Mouse (Mus musculus) hematopoietic stem cell, adult 5-6 weeks (primary cell): ENCODE data around the gene Klhdc10. TPM values are rescaled to one million over a fixed set of nuclear protein-coding genes. Genes with fewer than 3 reads are reported as not detected.
A peak's percentile ranks its signal among the peaks of the same experiment; 100 is the strongest.

Experiments
- ATAC-seq, 2 experiments: fragments of 125-278 bp in 1 of 2; replicated peaks in 1 of 2; 2 replicates each; pipeline ENCODE4 v1.8.0; 2016 to 2017; ENCODE audit warnings: inconsistent platforms in 2 of 2, mild to moderate bottlenecking in 2 of 2, moderate number of reproducible peaks in 2 of 2, low read depth in 1 of 2, moderate TSS enrichment in 1 of 2; ENCODE audit not compliant: low FRiP score in 2 of 2, poor library complexity in 2 of 2, severe bottlenecking in 2 of 2, insufficient read depth in 1 of 2, low TSS enrichment in 1 of 2
- total RNA-seq: library from RNA; stranded (forward); fragments of 172-1452, 232-1000 nt; gene quantifications from 2 replicates; pipeline ENCODE4 v1.2.3, GENCODE M21; 2017

Klhdc10 gene
- total RNA-seq, 1 experiment from 2014 or later, result 57.0 TPM

DNA sequence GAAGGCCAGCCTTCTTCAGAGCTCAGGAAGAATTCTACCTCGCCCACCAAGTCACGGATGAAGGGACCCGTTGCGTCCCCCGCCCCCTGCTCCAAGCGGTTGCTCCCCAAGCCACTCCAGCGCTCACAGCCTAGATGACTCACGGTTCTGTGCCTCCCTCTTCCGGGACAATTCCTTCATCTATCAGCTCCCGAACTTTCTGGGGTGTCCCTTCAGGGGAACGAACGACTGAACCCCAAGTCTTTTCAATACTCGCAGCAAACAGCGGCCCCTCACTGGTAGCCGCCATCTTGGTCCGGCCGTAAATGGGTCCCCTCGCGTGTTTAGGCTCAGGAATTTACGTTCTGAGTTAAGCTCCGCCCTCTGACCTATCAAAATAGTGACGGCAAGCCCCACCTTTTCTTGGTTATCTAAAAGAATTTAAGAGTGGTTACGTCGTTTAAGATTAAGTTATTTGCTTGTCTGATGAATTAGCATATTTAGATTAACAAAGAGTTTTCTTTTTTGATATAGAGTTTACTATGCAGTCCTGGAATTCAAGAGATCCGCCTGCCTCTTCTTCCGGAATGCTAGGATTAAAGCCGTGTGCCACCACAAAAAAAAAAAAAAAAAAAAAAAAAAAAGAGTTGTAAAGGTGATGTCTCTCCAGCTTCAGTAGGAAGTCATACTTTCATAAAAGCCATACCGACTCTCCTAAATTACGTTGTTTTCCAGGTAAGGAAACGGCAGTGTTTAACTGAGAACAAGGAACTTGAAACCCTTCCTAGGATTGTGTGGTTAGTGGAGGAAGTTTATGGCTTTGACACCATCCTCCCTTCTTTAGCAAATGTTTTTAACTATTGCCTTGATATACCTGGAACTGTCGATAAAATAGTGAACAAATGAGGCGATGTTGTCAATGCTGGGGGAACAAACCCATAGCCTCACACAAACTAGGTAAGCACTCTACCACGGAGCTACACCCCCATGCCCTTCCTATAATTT lies 10.7 kb upstream of the Klhdc10 start, which contains the start of gene Zc3hc1:
Zc3hc1 (minus strand) TSS at position 315 of the 984 bp plus-strand sequence.
- ATAC-seq, result peak; percentile 99

DNA sequence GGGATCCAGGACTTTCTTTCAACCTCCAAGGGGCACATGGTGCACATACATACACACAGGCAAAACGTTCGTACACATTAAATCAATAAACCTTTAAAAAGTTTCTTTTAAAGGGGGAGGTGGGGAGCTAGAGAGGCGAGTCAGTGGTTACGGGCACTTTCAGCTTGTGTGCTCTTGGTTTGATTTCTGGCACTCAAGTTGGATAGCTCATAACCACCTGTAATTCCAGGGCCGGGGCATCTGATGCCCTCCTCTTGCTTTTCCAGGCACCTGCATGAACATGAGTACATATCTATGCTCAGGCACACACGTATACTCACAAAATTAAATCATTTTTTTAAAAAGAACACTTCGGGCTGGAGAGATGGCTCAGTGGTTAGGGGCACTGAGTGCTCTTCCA lies 9.7 kb upstream of the Klhdc10 start:
- no peak for ATAC-seq

DNA sequence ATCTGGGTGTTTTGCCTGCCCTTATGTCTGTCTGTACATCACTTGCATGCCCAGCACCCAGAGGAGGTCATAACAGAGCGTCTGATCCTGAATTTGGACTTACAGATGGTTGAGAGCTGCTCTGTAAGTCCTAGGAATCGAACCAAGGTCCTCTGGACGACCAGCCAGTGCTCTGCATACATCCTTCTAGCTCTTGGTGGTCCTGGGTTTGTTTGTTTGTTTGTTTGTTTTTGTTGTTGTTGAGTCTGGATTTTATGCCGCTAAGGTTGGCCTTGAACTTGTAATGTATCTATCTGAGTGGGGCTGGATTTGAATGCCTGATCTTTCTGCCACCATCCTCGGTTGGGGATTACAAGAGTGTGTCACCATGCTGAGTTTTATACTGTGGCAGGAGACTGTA lies 1.5 kb upstream of the Klhdc10 start:
- ATAC-seq, result no peak

DNA sequence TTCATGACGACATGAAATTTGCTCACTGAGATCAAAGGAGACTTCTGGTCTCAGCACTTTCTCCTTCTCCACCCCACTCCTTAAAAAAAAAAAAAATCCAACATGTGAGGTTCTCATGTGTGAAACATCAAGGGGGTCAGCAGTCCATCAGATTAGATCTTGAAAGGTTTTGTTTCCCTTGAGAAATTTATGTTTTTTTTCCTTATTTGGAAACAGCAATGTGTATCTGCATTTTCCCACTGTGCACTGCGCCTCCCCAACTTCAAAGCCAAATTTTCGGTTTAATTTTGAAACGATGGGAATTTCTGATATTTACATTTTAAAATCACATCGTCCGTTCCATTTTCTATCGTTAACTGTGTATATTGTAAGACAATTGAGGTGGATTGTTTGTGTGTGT lies 952 bp upstream of the Klhdc10 start:
- no peak for ATAC-seq

DNA sequence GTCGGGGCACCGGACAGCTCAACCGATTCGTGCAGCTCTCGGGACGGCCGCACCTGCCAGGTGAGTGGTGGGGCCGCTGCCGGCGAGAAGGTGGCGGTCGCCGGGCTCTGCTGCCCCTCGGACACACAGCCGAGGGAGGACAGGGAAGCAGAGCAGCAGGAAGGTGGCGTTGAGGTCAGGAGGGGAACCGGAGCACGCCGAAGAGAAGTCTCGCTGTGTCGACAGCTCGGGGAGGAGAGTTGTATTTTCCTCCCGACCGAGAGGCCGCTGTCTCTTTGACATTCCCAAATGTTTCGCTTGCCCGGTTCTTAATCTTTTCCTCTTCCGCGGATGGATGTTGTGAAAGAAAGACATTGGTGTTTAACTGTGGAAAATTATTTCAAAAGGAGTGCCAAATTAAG lies 423 bp downstream of the Klhdc10 start:
- ATAC-seq, result no peak; a peak in 1 of 4 replicates

DNA sequence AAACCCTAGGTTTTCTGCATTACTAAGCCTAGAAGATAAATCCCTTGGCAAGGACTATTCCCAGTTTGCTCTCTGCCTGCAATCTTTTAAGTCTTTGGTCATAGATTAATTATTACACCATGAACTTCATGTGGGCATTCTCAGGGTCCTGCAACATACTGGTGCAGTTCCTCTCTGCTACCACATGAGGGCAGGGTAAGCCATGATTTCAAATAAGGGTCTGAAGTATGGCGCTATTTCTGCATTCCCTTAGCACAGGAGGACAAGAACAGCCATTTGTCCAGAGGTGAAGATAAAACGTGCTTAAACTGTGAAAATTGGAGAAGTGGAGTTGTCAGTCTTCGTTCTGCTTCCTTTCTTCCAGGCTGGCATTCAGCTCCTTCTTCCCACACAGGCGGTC lies 1.8 kb downstream of the Klhdc10 start:
- peak; percentile 63 to 68 for ATAC-seq

DNA sequence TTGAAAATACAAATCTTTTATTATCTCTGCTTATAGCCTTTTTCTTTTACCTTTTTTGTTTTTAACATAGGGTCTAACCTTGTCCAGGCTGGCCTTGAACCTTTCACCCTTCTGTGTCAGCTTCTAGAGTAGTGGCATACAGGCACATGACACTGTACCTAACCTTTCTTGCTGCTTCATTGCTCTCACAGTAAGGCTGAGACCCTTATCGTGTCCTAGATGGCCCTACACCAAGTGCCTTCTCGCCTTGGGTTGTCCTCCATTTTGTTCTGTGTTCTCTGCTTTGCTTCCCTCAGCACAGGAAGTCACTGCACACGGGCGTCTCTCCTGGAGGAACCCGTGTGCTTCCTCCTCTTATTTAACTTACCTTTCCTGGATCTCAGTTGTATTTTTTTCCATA lies 3.0 kb downstream of the Klhdc10 start:
- no peak for ATAC-seq

DNA sequence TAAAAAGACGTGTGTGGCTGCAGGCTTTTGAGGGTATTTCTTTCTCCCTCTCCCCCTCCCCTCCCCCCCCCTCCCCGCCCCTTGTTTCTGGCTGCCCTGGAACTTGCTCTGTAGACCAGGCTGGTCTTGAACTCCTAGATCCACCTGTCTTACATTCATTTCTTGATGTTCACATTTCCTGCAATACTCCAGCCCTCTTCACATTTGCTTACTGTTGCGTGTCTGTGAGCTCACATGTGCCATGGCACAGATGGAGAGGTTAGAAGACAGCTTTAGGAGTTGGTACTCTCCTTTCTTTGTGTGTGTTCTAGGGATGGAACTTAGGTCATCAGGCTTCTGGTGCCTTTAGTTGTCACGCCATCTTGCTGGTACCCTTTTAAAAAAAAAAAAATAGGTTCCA lies 6.6 kb downstream of the Klhdc10 start:
- no peak for ATAC-seq

DNA sequence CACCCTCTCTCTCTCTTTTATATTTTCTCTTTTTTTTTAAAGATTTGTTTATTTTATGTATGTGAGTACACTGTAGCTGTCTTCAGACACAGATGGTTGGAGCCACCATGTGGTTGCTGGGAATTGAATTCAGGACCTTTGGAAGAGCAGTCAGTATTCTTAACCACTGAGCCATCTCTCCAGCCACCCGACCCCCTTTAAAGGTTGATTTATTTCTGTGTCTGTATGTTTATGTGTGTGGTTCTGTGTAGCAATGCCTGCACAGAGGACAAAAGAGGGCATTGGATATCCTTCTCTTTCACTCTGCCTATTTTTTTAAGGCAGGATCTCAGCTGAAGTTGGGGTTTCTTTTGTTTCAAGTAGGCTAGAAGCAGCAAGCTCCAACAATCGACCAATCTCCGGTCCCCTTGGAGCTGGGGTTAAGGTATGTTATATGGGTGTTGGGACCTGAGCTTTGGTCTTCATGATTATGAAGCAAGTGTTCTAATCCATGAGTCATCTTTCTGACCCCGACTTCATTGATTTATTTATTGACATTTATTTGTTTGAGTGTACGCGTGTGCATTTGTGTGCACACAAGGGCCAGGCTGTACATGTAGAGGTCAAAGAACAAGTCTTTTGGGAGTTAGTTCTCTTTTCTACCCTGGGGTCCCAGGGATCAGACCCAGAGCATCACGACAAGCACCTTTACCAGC lies 7.9 kb downstream of the Klhdc10 start:
- no peak for ATAC-seq

DNA sequence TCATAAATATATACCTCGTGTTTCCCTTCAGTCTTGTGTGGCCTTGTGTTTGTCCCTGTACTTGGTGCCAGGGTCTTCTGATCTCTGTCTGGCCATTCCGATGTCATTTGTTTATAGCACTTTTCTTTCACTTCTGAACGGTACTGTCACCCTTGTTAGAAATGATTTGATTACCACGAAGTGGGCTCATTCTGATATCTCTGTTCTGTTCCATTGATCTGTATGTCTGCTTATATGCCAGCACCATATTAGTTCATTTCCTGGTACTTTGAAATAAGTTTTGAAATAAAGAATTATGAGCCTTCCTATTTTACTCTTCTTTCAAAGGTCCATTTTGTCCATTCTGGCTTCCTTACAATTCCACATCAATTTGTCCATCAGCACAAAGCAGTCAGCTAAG lies 9.6 kb downstream of the Klhdc10 start:
- no peak for ATAC-seq

DNA sequence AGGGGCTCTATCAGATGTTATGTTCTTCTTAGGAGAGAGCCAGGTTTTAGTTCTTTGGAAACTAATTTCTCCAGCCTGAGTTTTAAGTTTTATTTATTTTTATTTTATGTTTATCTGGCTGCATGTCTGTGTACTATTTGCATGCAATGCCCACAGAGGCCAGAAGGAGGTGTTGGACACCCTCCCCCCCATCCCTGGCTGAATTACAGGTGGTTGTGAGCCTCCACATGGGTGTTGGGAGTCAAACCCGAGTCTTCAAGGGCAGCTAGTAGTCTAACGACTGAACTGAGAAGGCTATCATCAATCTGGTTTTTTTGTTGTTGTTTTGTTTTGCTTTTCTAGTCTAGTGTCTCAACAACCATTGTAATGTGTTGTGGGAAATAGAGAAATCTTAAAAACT lies 14.5 kb downstream of the Klhdc10 start:
- no peak for ATAC-seq

DNA sequence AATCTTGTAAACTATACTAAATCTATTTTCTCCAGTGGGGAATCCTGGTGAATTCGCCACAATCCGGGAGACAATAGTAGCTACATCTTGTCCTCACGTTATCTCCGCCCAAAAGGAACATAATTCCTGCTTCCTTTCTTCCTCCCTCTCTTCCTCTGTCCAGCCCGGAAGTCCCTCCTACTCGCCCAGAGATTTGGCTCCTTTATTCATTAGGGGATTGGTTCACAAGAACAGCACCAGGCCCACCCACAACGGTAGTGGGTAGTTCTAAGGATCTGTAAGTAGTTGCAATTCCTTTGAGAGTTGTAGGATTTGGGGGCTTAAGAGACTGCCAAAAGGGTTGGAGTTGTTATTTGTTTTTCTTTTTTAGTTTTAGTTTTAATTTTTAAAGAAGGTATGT lies 15.1 kb downstream of the Klhdc10 start:
- no peak for ATAC-seq

DNA sequence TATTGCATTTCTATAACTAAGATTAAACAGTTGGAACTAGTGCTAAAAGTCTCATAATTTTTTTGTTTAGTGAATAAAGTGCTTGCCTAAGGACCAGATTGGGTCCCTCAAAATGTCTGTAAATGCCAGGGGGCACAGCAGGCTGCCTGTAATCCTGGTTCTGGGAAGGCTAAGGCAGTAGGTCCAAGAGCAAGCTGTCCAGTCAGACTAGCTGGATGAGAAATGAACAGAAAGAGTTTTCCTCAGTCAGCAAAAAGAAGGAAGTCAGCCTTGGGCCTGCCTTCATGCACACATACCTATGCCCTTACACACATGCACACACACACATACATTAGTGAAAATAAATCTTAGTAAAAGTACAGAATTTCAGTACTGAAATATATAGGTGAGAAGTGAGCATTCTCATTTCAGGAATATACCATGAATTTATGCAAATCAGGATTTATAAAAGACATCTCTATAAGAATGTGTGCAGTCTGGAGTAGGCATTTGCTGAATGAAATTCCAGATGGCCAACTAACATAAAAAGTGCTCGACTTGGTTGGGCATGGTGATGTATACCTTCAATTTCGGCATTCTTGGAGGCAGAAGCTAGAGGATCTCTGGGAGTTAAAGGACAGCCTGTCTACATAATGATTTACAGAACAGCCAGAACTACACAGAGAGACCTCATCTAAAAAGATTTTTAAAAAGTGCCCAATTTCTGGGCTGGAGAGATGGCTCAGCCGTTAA lies 31.0 kb downstream of the Klhdc10 start:
- no peak for ATAC-seq

DNA sequence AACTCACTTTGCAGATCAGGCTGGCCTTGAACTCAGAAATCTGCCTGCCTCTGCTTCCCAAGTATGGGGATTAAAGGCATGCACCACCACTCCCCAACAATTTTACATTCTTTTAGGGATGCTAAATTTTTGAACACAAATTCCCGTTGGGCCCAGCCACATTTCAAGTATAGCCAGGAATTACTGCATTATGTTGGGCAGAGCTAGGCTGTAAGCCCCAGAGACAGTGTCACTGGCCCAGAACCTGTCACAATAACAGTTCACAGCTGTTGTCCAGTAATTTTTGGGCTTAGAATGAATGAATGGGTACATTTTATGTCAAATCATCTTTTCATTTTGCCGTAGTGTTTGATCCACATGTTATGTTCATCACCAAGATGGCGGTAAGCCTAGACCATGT lies 34.8 kb downstream of the Klhdc10 start:
- ATAC-seq, result no peak

DNA sequence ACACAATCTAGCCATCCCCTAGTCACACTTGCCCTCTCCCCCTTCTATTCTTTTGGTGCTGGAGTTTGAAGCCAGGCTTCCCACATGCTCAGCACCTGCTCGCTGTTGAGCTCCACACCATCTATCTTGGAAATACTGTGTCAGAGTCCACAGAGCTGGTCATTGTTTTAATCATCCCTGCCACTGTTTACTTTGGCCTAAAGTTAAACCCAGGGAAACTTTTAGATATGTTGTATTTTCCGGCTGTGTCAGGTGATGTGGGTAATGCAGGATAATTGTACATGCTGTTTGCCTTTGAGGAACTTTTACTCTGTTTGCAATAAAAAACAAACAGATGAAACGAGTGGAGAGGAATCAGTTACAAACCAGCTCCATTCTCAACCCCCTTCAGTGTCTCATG lies 35.4 kb downstream of the Klhdc10 start:
- ATAC-seq, result no peak

DNA sequence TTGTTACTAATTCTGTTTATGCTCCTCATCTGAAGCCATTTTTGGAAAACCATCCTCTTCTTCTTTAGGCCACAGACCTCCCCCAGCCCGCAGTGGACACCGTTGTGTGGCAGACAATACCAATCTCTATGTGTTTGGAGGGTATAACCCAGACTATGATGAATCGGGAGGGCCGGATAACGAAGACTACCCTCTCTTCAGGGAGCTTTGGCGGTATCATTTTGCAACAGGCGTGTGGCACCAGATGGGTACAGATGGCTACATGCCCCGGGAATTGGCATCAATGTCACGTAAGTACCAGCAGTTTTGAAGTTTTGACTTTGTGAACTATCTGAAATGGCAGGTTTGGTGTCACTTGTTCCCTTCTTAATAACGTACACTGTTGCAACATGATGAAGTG lies 37.9 kb downstream of the Klhdc10 start:
- ATAC-seq, result no peak

DNA sequence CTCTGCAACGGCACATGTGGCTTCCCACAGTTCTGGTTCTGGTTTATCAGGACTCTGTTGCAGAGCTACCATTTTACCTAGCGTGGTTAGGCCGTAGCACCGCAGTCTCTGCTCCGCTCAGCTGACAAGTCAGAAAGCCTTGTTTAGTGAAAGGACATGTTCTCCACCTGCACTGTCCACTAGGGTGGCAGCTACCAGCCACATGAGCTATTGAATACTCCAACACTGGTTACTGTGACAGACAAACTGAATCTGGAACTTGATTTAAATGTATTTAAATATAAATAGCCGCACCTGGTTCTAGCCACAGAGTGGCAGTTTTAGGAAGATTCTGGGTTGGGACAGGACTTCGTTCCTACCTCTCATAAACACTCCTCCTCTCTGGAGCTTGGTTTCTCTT lies 55.3 kb downstream of the Klhdc10 start:
- no peak for ATAC-seq

DNA sequence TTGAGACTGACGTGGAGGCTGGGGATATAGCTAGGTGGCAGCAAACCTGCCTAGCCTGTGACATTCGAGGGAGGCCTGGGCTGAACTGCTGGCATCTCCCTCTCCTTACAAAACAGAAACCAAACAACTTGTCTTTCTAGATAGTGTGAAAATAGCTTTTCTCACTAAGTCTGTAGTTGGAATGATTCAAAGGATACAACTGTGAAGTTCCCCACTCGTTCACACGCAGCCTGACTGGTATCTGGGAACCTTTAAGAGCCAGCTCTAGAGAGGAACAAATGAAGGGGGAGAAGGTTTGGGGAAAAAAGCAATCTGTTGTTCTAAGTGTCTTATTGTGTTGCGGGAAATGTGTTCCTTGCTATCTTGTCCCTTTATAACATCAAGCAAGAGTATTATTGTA lies 57.0 kb downstream of the Klhdc10 start:
- ATAC-seq, result no peak
